Mouse (Mus musculus): Measurements from ENCODE around the gene 4930451I11Rik. TPM values are rescaled to one million over a fixed set of nuclear protein-coding genes. Genes with fewer than 3 reads are reported as not detected.

4930451I11Rik gene
- total and polyA plus RNA-seq, 2 experiments from 2014 or later, result 1.1 TPM; not detected in 1

- 0 out of 2 replicates have a peak overlapping the region, but pooled peaks have one; percentile 13 for H3K9ac ChIP-seq (replicated peaks; ENCODE audit: low read length, poor library complexity, severe bottlenecking)
- 80% methylated on average over 5 of the region's 5 CpGs for WGBS
These were observed 5.5 kb downstream of the 4930451I11Rik start for GRCm38 (mm10) chr7:126825952-126826351.

DNA sequence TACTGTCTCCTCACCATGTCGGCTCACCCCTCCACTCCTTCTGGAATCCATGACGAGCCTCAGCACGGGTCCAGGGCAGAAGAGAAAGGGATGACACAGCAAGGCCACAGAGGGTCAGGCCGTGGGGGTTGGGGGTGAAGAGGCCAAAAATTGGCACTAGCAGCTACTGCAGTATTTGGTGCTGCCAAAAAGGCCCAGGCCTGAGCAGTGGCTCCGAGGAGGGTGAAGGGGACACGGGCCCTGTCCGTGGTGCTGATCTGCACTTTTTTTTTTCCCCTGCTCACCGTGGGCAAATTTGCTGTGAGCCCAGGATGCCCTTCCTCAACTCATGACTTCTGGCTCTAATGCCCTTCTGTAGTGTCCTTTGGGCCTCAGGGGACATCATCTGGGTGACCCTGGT, 6.0 kb downstream of the 4930451I11Rik start:
- H3K4me3 ChIP-seq (ENCODE audit: low read depth, low read length), result no peak overlapping the region
- 0 out of 2 replicates have a peak overlapping the region, but pooled peaks have one; percentile 13 for H3K9ac ChIP-seq (replicated peaks; ENCODE audit: low read length, poor library complexity, severe bottlenecking)
- DNase-seq (ENCODE audit: low spot score) (no peak), ATAC-seq (ENCODE audit: low FRiP score) (no peak)
- H3K27me3 ChIP-seq (ENCODE audit: insufficient read depth, low read length), result no peaks in the 10 kb centered on the region
- H3K36me3 ChIP-seq (ENCODE audit: insufficient read depth, low read length), result peaks cover 14% of the 10 kb centered on the region
- peak overlapping the region; percentile 52; the same call in 1 of the 2 replicates for H3K4me2 ChIP-seq (ENCODE audit: low read depth, low read length, poor library complexity, severe bottlenecking)
- no peaks in the 10 kb centered on the region for H3K9me3 ChIP-seq (ENCODE audit: low read length)
- no peak for TF ChIP-seq CTCF (IDR thresholded peaks at IDR 0.05)
- H3K4me1 ChIP-seq (ENCODE audit: insufficient read depth, low read length), result peaks cover 15% of the 10 kb centered on the region
- no peak overlapping the region for H3K27ac ChIP-seq (ENCODE audit: low read depth, low read length)
- 26% methylated on average over 8 of the region's 8 CpGs for WGBS

More at GRCm38 (mm10) chr7:126825952-126826351, 5.5 kb downstream of the 4930451I11Rik start:
- Histone ChIP-seq H3K4me1 (ENCODE audit: insufficient read depth, low read length) (peaks cover 15% of the 10 kb centered on the region), H3K27ac (ENCODE audit: low read depth, low read length) (no peak overlapping the region), H3K27me3 (ENCODE audit: insufficient read depth, low read length) (no peaks in the 10 kb centered on the region), H3K4me3 (ENCODE audit: low read depth, low read length) (no peak overlapping the region), H3K36me3 (ENCODE audit: insufficient read depth, low read length) (peaks cover 14% of the 10 kb centered on the region), H3K4me2 (ENCODE audit: low read depth, low read length, poor library complexity, severe bottlenecking) (no peak overlapping the region), H3K9me3 (ENCODE audit: low read length) (no peaks in the 10 kb centered on the region)
- no peak for TF ChIP-seq CTCF (IDR thresholded peaks at IDR 0.05)
- DNase-seq (ENCODE audit: low spot score), result no peak
- no peak for ATAC-seq (ENCODE audit: low FRiP score)

DNA sequence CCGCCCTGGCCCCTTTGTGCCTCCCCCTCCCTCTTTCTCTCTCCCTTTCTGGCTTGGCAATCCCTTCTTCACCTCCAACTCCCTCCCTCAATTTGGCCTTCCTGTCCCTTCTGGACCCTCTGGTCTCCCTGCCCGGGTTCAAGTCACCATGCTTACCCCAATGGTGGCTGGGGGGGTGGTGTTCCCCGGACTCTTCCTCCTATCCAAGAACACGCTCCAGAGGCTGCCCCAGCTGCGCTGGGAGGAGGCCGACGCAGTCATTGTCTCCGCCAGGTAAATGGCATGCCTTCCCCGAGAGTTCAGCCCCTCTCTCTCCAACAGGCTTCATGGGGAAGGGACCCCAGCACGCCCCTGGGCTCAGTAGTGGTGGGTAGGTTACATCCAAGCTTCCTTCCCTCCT, 7.5 kb downstream of the 4930451I11Rik start:
- H3K9ac ChIP-seq (replicated peaks; ENCODE audit: low read length, poor library complexity, severe bottlenecking), result peak overlapping the region; percentile 87
- 5% methylated on average over 10 of the region's 10 CpGs for WGBS
- no peak for TF ChIP-seq CTCF (IDR thresholded peaks at IDR 0.05)
- peaks cover 9% of the 10 kb centered on the region for H3K36me3 ChIP-seq (ENCODE audit: insufficient read depth, low read length)
- peak overlapping the region; percentile 52 for H3K4me2 ChIP-seq (ENCODE audit: low read depth, low read length, poor library complexity, severe bottlenecking)
- ATAC-seq (ENCODE audit: low FRiP score) (no peak), DNase-seq (ENCODE audit: low spot score) (no peak)
- H3K4me3 ChIP-seq (ENCODE audit: low read depth, low read length), result peak overlapping the region; percentile 75
- H3K27me3 ChIP-seq (ENCODE audit: insufficient read depth, low read length), result no peaks in the 10 kb centered on the region
- no peaks in the 10 kb centered on the region for H3K9me3 ChIP-seq (ENCODE audit: low read length)
- H3K4me1 ChIP-seq (ENCODE audit: insufficient read depth, low read length), result peaks cover 15% of the 10 kb centered on the region
- peak overlapping the region; percentile 83 for H3K27ac ChIP-seq (ENCODE audit: low read depth, low read length)

GRCm38 (mm10) chr7:126823202-126823711, 8.2 kb downstream of the 4930451I11Rik start:
- ATAC-seq (ENCODE audit: low FRiP score), result peak; percentile 75
- H3K9me3 ChIP-seq (ENCODE audit: low read length), result no peaks in the 10 kb centered on the region
- H3K4me2 ChIP-seq (ENCODE audit: low read depth, low read length, poor library complexity, severe bottlenecking), result peak overlapping the region; percentile 52
- H3K9ac ChIP-seq (replicated peaks; ENCODE audit: low read length, poor library complexity, severe bottlenecking), result peak overlapping the region; percentile 87
- peaks cover 15% of the 10 kb centered on the region for H3K4me1 ChIP-seq (ENCODE audit: insufficient read depth, low read length)
- 2% methylated on average over 10 of the region's 19 CpGs for WGBS
- DNase-seq (ENCODE audit: low spot score), result peak; percentile 73
- peaks cover 4% of the 10 kb centered on the region; the same call in 1 of the 2 replicates for H3K36me3 ChIP-seq (ENCODE audit: insufficient read depth, low read length)
- no peak for TF ChIP-seq CTCF (IDR thresholded peaks at IDR 0.05)
- H3K27ac ChIP-seq (ENCODE audit: low read depth, low read length), result peak overlapping the region; percentile 83
- H3K27me3 ChIP-seq (ENCODE audit: insufficient read depth, low read length), result no peaks in the 10 kb centered on the region
- peak overlapping the region; percentile 75 for H3K4me3 ChIP-seq (ENCODE audit: low read depth, low read length)

GRCm38 (mm10) chr7:126822741-126823140, 8.7 kb downstream of the 4930451I11Rik start:
- ATAC-seq (ENCODE audit: low FRiP score) (peak; percentile 41; the same call in 1 of the 2 replicates), DNase-seq (ENCODE audit: low spot score) (peak; percentile 17)

GRCm38 (mm10) chr7:126821835-126822511, 9.5 kb downstream of the 4930451I11Rik start:
- peak; percentile 78 for DNase-seq (ENCODE audit: low spot score)
- Histone ChIP-seq H3K27ac (ENCODE audit: low read depth, low read length) (peak overlapping the region; percentile 83), H3K4me3 (ENCODE audit: low read depth, low read length) (peak overlapping the region; percentile 75), H3K4me1 (ENCODE audit: insufficient read depth, low read length) (peaks cover 15% of the 10 kb centered on the region), H3K4me2 (ENCODE audit: low read depth, low read length, poor library complexity, severe bottlenecking) (peak overlapping the region; percentile 52), H3K9ac (replicated peaks; ENCODE audit: low read length, poor library complexity, severe bottlenecking) (peak overlapping the region; percentile 87), H3K9me3 (ENCODE audit: low read length) (no peaks in the 10 kb centered on the region), H3K27me3 (ENCODE audit: insufficient read depth, low read length) (no peaks in the 10 kb centered on the region), H3K36me3 (ENCODE audit: insufficient read depth, low read length) (no peaks in the 10 kb centered on the region)
- peak; percentile 98 for TF ChIP-seq CTCF (IDR thresholded peaks at IDR 0.05)
- no peak for ATAC-seq (ENCODE audit: low FRiP score)
- WGBS, result 23% methylated on average over 7 of the region's 7 CpGs

More at GRCm38 (mm10) chr7:126822741-126823140, 8.7 kb downstream of the 4930451I11Rik start:
- Histone ChIP-seq H3K27ac (ENCODE audit: low read depth, low read length) (peak overlapping the region; percentile 83), H3K4me2 (ENCODE audit: low read depth, low read length, poor library complexity, severe bottlenecking) (peak overlapping the region; percentile 52), H3K9ac (replicated peaks; ENCODE audit: low read length, poor library complexity, severe bottlenecking) (peak overlapping the region; percentile 87), H3K27me3 (ENCODE audit: insufficient read depth, low read length) (no peaks in the 10 kb centered on the region), H3K4me1 (ENCODE audit: insufficient read depth, low read length) (peaks cover 15% of the 10 kb centered on the region), H3K9me3 (ENCODE audit: low read length) (no peaks in the 10 kb centered on the region), H3K4me3 (ENCODE audit: low read depth, low read length) (peak overlapping the region; percentile 75), H3K36me3 (ENCODE audit: insufficient read depth, low read length) (peaks cover 4% of the 10 kb centered on the region; the same call in 1 of the 2 replicates)
- TF ChIP-seq CTCF (IDR thresholded peaks at IDR 0.05), result no peak
- 8% methylated on average over 9 of the region's 9 CpGs for whole genome bisulfite sequencing

All from midbrain, postnatal 0 days (tissue).